Mouse (Mus musculus) megakaryocyte, embryonic 14.5 days (primary cell): Measurements from ENCODE around the gene Tshb. TPM values are rescaled to one million over a fixed set of nuclear protein-coding genes. Genes with fewer than 3 reads are reported as not detected.

Experiments
- H3K27me3 ChIP-seq: replicated peaks from 2 replicates; pipeline ENCODE3; 2012; ENCODE audit warnings: inconsistent platforms
- H3K36me3 ChIP-seq: replicated peaks from 2 replicates; pipeline ENCODE3; 2012; ENCODE audit warnings: low read length, inconsistent platforms, mixed read lengths
- H3K4me1 ChIP-seq: 2 replicates; pipeline ENCODE4 v1.6.1; 2012; ENCODE audit warnings: inconsistent platforms
- H3K4me3 ChIP-seq: replicated peaks from 2 replicates; pipeline ENCODE3; 2012; ENCODE audit warnings: moderate library complexity, mild to moderate bottlenecking, inconsistent platforms
- H3K9me3 ChIP-seq: 2 replicates; pipeline ENCODE4 v1.6.1; 2012; ENCODE audit warnings: inconsistent platforms
- FLI1 ChIP-seq: IDR thresholded peaks from 2 replicates; pipeline ENCODE4 v1.6.1; 2012; ENCODE audit warnings: low read length, inconsistent platforms, mixed read lengths
- GATA1 ChIP-seq: IDR thresholded peaks from 3 replicates; pipeline ENCODE4 v1.6.1; 2012; ENCODE audit warnings: mixed read lengths, low read length, inconsistent platforms, borderline replicate concordance
- polyA plus RNA-seq: library from polyadenylated mRNA; stranded (reverse); fragments of >175 nt; gene quantifications from 2 replicates; pipeline ENCODE4 v1.2.3, GENCODE M21; 2012; ENCODE audit warnings: low replicate concordance; ENCODE audit not compliant: insufficient read depth

The Tshb gene
- polyA plus RNA-seq, 1 experiment, result not detected

DNA sequence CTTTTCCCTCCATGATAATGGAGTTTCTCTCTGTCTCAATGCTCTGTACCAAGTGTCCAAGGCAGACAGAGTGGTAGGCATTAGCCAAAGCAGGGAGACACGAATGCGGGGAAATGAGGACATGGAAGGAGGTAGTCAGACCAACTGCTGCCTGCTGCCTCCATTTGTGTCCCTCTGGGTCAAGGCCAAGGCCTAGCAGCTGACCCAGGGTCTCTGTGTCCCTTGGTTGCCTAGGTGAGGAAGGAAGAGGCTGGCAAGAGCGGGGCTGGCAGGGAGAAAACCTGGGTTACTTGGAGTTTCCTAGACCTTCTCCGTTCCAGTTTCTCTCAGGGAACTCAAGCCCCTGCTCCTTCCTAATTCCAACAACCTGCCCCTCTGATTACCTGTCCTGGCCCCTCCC, 30.5 kb downstream of the Tshb start:
- Histone ChIP-seq H3K4me1 (peaks cover 88% of the 10 kb centered on the region), H3K36me3 (peaks cover 80% of the 10 kb centered on the region), H3K27me3 (peaks cover 4% of the 10 kb centered on the region), H3K9me3 (no peaks in the 10 kb centered on the region), H3K4me3 (no peak overlapping the region)
- TF ChIP-seq FLI1 (no peak), GATA1 (no peak)

GRCm38 (mm10) chr3:102751536-102751935, 31.0 kb downstream of the Tshb start:
- no peak overlapping the region for H3K4me3 ChIP-seq
- H3K4me1 ChIP-seq, result peaks cover 88% of the 10 kb centered on the region
- H3K36me3 ChIP-seq, result peaks cover 80% of the 10 kb centered on the region
- TF ChIP-seq FLI1 (no peak), GATA1 (no peak)
- no peaks in the 10 kb centered on the region for H3K9me3 ChIP-seq
- H3K27me3 ChIP-seq, result peaks cover 4% of the 10 kb centered on the region

- Histone ChIP-seq H3K4me3 (no peak overlapping the region), H3K4me1 (peaks cover 88% of the 10 kb centered on the region), H3K36me3 (peaks cover 83% of the 10 kb centered on the region), H3K27me3 (peaks cover 4% of the 10 kb centered on the region), H3K9me3 (no peaks in the 10 kb centered on the region)
- TF ChIP-seq GATA1 (no peak), FLI1 (no peak)
These were observed 31.4 kb downstream of the Tshb start for GRCm38 (mm10) chr3:102751136-102751535.

GRCm38 (mm10) chr3:102748686-102749085, 33.8 kb downstream of the Tshb start:
- Histone ChIP-seq H3K4me3 (no peak overlapping the region), H3K27me3 (peaks cover 4% of the 10 kb centered on the region), H3K36me3 (peaks cover 74% of the 10 kb centered on the region), H3K4me1 (peaks cover 91% of the 10 kb centered on the region), H3K9me3 (no peaks in the 10 kb centered on the region)
- no peak for TF ChIP-seq FLI1
- no peak for TF ChIP-seq GATA1

GRCm38 (mm10) chr3:102748038-102748437, 34.5 kb downstream of the Tshb start:
- TF ChIP-seq FLI1 (no peak), GATA1 (no peak)
- Histone ChIP-seq H3K36me3 (peaks cover 70% of the 10 kb centered on the region), H3K4me3 (no peak overlapping the region), H3K4me1 (peaks cover 94% of the 10 kb centered on the region), H3K27me3 (peaks cover 2% of the 10 kb centered on the region), H3K9me3 (no peaks in the 10 kb centered on the region)

DNA sequence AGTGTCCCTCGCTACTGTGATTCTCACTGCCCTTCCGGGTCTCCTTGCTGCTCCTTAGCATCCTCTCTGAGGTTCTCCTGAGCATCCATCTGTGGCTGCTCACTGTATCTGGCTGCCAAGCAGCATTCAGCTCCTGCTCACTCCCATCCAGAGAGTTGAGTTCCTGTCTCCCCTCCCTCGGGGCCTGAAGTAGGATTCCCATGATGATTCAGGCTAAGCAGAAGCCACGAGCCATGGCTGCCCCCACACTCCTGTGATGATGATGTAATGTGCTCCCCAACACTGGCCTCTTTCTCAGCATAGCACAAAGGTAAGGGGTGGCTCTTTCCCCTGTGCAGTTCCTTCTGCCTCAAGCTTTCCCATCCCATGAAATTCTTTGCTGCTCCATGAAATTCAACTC, 36.3 kb downstream of the Tshb start:
- peak overlapping the region; percentile 81 for H3K4me3 ChIP-seq
- TF ChIP-seq GATA1 (no peak), FLI1 (no peak)
- peaks cover 97% of the 10 kb centered on the region for H3K4me1 ChIP-seq
- no peaks in the 10 kb centered on the region for H3K27me3 ChIP-seq
- no peaks in the 10 kb centered on the region for H3K9me3 ChIP-seq
- H3K36me3 ChIP-seq, result peaks cover 61% of the 10 kb centered on the region

- Histone ChIP-seq H3K4me1 (peaks cover 95% of the 10 kb centered on the region), H3K27me3 (no peaks in the 10 kb centered on the region), H3K4me3 (peak overlapping the region; percentile 86), H3K36me3 (peaks cover 52% of the 10 kb centered on the region), H3K9me3 (no peaks in the 10 kb centered on the region)
- TF ChIP-seq FLI1 (0 out of 2 replicates have a peak, but pooled peaks have one; percentile 20), GATA1 (peak; percentile 78; the same call in 2 of the 3 replicates)
These were observed 37.9 kb downstream of the Tshb start for GRCm38 (mm10) chr3:102744657-102745056.

- H3K27me3 ChIP-seq, result no peaks in the 10 kb centered on the region
- peaks cover 48% of the 10 kb centered on the region for H3K36me3 ChIP-seq
- no peaks in the 10 kb centered on the region for H3K9me3 ChIP-seq
- H3K4me3 ChIP-seq, result peak overlapping the region; percentile 6
- TF ChIP-seq FLI1, result no peak
- no peak for TF ChIP-seq GATA1
- peaks cover 95% of the 10 kb centered on the region for H3K4me1 ChIP-seq
These were observed 38.6 kb downstream of the Tshb start for GRCm38 (mm10) chr3:102743781-102744471.

DNA sequence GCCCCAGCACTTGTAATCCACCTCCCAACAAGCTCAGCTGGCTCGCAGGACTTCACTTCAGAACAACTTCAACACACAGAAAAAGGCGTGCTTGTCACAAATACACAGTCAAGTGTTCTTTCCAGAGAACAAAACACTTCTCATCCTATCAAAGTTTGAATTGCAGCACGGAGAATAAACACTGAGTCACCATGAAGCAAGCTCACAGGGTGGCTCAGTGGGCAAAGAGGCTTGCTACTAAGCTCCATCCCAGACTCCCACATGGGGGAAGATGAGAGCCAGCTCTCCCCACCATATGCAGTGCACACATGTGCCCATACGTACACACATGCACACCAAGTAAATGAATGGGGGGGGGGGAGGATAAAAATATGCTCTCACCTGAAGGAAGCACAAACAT, 39.3 kb downstream of the Tshb start:
- Histone ChIP-seq H3K36me3 (peaks cover 45% of the 10 kb centered on the region), H3K9me3 (no peaks in the 10 kb centered on the region), H3K4me1 (peaks cover 95% of the 10 kb centered on the region), H3K27me3 (no peaks in the 10 kb centered on the region), H3K4me3 (peak overlapping the region; percentile 38)
- TF ChIP-seq GATA1, result no peak
- no peak for TF ChIP-seq FLI1

DNA sequence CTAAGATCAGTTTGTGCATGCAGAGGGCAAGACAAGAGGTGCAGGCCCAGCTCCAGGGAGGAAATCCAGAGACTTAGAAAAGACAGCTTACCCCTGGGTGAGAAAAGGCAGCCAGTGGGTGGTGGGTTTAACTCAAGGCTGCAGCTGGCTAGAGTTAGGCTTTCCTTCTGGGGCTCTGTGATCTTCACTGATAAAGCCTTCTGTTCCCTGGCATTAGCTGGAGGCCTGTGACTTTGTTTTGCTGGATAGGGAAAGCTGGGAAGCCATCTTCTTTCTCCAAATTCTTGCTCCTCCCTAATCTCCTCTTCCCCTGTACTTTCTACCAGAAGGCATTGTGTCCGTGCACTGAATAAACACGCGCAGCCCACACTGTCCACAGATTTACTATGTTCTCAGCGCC, 39.8 kb downstream of the Tshb start:
- Histone ChIP-seq H3K4me1 (peaks cover 95% of the 10 kb centered on the region), H3K36me3 (peaks cover 42% of the 10 kb centered on the region), H3K9me3 (no peaks in the 10 kb centered on the region), H3K4me3 (no peak overlapping the region), H3K27me3 (no peaks in the 10 kb centered on the region)
- TF ChIP-seq FLI1 (no peak), GATA1 (no peak)

DNA sequence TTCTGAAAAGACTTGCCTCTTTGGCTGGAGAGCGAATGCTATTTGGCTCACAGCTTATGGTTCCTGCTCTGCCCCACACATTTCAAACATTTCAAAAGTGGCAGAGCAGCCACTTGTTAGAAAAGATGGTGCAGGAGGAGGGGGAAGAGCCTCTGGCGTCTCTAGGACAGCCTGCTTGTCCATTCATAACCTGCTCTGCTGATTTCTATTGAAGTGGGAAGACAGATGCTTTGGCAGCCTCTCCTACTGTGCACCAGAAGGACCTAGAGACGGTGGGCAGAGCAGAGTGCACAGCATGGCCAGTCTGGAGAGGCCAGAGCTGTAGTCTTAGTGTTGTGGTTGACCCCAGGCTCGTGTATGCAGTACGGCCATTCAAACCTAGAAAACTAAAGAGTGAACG, 43.6 kb downstream of the Tshb start:
- Histone ChIP-seq H3K9me3 (no peaks in the 10 kb centered on the region), H3K4me3 (peak overlapping the region; percentile 86)

More for the DNA sequence above, 43.6 kb downstream of the Tshb start:
- Histone ChIP-seq H3K36me3 (peaks cover 21% of the 10 kb centered on the region), H3K4me1 (peaks cover 95% of the 10 kb centered on the region), H3K27me3 (peaks cover 28% of the 10 kb centered on the region)
- no peak for TF ChIP-seq FLI1
- TF ChIP-seq GATA1, result no peak
